Mouse (Mus musculus): ENCODE data around the gene Amacr.
A peak's percentile ranks its signal among the peaks of the same experiment; 100 is the strongest.

Amacr gene

DNA sequence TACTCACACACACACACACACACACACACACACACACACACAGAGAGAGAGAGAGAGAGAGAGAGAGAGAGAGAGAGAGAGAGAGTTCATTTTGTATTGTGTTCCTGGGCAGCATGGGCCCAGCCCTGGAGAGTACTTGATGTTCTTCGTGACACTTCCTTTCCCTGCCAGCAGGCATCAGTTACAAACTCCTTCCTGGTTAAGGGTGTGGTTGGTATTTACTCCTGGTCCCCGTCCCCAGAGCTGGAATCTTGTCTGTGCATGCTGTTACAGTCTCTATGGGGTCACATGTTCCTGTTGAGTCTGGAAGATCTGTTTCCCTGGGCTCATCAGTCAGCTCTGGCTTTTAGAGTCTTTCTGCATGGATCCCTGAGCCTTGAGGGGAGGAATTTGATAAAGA lies 8.9 kb downstream of the Amacr start:
- no peak for DNase-seq (ENCODE audit: low read depth)

DNA sequence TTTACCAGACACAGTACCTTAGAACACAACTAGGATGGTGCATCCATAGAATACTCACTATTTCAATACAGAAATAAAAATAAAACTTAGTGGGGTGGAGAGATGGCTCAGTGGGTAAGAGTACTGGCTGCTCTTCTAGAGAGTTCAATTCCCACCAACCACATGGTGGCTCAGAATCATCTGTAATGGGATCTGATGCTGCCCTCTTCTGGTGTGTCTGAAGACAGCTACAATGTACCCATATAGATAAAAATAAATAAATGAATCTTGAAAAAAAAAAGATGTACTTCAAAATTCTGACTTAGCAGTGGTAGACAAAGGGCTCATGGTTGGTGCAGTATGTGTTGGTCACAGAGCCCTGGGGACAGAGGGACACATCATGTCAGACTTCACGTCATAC lies 10.0 kb downstream of the Amacr start:
- no peak for DNase-seq (ENCODE audit: low read depth)

DNA sequence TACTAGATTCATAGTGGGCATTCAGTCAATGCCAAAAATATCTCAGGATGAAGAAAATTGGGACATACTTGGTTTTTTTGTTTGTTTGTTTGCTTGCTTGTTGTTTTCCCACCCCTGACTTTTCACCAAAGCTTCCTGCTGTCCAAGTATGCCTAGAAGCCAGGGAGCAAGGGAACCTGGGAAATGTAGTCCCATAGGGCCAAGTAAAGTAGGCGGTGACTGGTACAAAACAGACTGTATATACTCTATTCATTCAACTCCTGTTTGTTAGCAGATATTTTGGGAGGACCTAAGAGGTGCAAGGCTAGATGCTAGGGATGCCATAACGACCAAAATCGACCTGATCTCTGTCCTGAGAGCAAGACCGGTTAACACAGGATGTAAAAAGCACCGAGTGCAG lies 18.3 kb downstream of the Amacr start:
- no peak for DNase-seq (ENCODE audit: low read depth)

DNA sequence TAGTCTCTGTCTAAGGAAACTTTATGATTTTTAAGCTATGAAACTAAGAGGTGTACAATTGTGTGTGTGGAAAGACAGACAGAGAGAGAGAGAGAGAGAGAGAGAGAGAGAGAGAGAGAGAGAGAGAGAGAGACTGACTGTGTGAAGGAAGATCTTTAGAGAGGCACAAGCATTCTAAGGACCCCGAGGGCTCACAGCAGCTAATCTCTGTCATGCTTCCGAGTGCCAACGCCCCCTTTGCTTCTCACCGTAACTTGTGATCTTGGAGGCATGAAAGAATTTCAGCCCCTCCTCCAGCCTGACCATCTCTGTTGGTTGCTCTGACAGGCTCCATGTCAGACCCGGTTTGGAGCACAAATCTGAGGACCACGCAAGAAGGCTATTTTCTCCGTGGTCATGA lies 18.9 kb downstream of the Amacr start, which contains the start of gene Slc45a2:
Gene Slc45a2 (plus strand): TSS at position 301 of the 400 bp plus-strand sequence.
- no peak for DNase-seq (ENCODE audit: low read depth)

DNA sequence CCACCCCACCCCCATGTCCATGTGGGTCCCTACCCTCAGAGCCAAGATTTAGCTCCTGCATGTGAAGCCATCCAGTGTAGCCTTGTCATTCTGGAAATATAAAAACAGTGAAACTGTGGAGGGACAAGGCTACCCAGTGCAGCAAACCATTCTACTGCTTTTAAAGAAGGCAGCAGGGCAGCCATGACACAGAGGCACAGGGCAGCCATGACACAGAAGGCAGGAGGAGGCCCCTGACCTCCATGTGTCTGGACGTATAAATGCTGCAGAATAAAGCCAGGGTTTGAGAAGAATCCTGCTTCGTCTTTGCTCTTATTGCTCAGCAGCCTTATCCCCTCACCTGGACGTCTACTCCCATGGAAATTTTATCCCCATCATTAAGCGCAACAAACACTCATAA lies 22.2 kb downstream of the Amacr start:
- no peak for DNase-seq (ENCODE audit: low read depth)

DNA sequence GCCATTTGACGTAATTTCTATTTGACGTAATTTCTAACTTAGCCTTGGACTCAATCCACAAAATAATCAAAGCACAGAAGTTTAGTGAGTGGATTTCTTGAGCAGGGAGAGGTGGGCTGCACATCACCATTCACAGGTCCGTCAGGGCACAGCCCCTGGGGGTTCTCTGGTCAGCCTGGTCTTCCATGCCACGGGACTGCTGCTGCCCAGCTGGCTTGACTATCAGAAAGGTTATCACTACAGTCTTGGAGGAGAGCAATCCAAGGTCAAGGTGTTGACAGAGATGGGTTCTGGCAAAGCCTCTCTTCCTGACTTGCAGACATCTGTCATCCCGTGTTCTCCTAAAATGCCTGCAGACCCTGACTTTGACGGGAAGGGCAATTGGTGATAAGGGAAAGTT lies 23.1 kb downstream of the Amacr start:
- no peak for DNase-seq (ENCODE audit: low read depth)

DNA sequence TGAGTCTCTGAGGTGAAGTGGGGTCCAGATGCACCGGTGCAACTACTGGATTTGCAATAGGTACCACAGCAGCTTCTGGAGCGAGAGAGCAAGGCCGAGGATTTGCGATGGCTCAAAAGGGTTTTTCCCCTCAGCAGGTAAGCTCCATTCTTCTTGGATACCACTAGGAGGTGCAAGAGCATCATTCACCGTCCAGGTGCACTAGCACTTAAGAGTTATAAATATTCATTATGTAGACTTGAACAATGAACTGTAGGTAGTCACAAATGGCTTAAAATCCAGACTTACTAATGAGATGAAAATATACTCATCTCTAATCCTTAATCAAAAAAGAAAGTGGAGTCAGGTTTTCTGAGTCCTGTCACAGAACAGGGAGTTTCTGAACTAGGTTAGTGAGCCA lies 27.2 kb downstream of the Amacr start:
- no peak for DNase-seq (ENCODE audit: low read depth)

DNA sequence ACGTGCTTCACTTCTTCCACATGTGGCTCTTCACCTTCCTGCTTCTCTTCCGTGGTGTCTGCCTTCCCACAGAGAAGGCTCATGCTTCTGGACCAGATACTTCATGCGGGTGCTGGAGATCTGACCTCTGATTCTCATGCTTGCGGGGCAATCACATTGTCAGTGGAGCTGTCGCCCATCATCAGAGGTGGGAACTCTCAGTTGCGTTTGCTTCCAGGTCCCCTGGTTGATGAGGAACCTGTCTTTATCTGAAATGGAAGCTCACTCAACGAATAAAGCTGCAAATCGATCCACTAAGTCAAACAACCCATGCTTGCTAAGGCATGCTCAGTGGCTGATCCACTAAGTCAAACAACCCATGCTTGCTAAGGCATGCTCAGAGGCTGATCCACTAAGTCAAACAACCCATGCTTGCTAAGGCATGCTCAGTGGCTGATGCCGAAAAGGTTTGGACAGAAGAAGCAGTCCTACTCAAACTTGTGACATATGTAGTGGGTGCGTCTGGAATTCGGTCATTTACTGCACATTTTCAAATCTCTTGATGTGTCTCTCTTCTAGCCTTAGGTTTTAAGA lies 29.5 kb downstream of the Amacr start:
- no peak for DNase-seq (ENCODE audit: low read depth)

DNA sequence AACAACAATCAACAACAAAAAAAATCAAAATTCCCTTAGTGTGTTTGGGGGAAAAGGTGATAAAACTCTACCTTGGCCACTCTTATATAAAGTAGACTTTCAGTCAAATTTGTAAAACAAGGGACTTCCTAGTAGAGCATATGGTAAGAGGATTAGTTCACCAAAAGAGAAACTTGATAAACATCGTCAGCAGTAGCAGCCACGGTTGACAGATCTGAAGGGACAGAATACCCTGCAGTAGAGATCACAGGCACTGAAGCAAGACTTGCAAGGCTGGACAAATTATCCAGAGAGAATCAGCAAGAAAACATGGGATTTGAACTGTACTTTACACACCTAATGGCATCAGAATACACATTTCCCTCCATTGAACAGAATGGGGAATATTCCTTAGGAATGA lies 33.4 kb downstream of the Amacr start:
- no peak for DNase-seq (ENCODE audit: low read depth)

DNA sequence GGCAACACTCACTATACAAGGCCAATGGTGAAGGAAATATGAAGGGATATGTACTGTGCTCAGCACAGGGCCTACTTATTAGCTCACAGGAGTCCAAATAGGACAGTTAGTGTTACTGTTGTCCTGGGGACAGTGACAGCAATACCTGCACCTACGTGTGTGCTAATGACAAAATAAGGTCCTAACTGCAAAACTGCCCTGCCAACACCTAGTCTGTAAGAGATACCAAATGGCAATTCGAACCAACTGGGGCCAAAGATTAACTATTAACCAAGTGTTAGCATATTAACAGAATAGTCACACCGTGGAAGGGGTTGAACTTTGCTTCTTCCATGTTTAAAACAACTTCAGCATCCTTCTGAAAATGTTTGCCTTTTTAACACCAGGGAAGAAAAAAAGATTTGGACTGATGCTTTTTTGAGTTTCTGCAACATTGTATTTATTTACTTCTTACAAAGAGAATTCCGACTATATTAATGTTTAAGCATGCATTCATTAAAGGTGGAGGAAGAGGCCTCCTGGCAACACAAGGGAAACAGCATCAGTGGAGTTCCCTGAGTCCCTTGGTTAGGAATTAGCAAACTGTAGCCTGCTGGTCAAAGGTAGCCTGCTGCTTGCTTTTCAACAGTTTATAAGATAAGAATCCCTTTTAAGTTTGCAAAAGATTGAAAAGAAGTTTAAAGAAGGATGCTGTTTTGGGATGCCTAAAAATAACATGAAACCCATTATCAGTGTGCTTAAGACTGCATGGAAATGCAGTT lies 45.4 kb downstream of the Amacr start:
- DNase-seq (ENCODE audit: low read depth): no peak

DNA sequence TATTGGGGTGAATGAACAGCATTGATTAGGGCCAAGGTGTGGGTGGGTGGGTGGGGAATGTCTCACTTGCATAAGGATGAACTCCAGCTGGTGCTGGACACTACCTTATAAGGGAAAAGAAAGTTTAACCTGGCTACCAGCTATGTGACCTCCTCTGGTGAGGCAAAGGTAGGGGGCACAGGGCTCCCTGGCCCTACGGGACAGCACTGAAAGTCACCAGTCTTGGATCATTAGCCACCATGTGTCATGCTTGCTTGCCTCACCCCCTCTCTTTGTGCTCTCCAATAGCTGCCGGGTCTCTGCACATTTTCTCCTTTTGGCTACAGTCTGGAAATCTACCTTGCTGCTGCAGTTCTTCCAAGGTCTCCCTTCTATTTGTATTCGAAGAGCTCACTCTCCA lies 48.6 kb downstream of the Amacr start:
- no peak for DNase-seq (ENCODE audit: low read depth)

DNA sequence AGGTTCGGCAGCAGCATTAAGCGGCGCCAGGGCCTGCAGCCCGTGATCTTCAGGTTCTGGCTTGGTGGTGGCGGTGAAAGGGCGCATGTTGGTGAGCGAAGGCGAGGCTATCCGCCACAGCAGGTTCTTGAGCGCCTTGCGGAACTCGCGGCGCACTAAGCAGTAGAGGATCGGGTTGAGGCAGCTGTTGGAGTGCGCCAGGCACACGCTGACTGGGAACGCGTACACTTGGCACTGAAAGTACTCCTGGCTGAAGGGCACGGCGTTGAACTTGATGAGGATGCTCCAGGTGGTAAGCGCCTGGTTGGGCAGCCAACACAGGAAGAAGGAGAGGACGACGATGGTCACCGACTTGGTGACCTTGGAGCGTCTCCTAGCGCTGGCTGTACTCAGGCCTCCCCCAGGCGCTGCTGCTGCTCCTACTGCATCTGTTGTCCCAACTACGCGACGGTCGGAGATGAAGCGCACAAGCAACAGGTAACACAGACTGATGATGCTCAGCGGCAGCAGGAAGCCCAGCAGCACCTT lies 54.5 kb downstream of the Amacr start:
- no peak for DNase-seq (ENCODE audit: low read depth)

DNA sequence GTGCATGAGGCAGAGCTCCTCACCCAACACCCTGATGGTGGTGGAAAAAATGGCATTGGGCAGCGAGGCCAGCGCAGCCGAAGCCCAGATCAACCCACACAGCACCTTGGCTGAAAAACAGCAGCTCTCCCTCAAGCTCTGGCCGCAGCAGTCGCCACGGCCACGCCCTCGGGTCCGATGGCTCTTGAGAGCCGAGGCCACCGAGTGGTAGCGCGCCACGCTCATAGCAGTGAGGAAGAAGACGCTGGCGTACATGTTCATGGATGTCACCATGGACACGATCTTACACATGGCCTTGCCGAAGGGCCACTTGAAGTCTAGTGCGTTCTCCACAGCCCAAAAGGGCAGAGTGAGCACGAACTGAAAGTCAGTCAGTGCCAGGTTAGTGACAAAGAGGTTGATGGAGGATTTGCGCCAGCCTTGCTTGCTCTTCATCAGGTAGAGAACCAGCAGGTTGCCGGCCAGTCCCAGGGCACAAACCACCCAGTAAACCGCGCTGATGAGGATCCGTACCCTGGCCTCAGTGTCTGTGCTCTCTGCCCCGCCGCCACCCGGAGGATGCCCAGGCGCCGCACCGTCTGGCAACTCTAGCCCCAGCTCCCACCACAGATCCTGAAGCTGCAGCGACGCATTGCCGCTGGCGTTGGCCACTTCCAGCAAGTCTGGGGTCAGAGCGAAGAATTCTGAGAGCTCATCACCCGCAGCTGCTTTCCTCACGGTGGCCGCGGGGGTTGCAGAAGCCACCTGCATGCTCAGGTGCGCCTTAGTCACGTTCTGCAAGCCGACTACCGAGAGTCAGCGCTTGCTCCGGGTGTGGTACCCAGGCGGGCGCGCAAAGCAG lies 55.2 kb downstream of the Amacr start:
- DNase-seq (ENCODE audit: low read depth): no peak

DNA sequence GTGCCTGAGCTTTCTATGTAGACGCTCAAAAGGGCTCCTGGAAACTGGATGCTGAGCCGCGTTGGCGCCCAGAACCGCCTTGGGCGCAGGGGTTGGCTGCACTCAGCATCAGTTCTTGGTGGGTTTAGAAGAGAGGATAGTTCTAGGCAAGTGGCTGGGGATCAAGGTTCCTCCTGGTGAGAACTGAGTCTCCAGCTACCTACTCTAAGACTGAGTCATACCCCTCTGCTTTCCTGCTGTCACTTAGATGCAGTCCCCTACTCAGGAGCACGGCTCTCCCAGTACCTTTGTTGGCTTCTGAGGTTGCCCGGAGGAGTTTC lies 55.8 kb downstream of the Amacr start:
- DNase-seq (ENCODE audit: low read depth): no peak

DNA sequence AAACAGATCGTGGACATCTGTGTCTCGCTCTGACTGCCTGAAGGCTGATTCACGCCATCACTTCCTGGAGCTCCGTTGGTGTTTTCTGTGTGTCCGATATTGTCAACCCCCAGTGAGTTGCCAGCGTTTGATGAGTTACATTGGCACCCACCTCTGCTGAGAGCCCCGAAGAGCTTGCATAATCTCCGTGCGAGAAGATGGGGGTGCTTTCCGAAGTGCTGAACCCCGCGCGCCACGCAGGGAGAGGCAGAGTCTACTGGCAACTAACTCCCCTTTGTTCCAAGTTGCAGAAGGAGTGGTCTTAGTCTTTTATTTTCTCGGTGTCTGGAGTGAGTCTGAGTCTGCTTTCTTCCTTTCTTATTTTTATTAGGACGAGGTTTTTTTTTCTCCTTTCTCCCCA lies 56.2 kb downstream of the Amacr start, which contains the start of gene Rxfp3:
Gene Rxfp3 (minus strand): TSS at position 281 of the 400 bp plus-strand sequence.
- DNase-seq (ENCODE audit: low read depth): no peak

DNA sequence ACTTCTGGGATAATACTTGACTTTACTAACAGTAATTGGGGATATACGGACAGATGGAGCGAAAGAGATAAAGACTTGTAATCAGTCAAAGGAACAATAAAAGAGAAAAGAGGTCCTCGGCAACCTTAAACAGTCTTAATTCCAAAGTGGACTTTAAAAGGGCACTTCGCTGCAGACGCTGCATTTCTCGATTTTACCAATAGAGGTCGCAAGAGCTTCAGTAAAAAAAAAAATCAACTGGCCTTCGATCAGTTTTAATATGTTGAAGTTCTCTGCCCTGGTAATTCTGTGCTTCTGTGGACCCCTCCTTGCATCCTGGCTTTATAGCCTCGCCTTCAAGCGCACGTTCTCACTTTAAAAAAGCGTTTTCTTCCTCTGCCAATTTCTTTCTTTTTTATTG lies 56.9 kb downstream of the Amacr start:
- peak; percentile 28 for DNase-seq (ENCODE audit: low read depth)

DNA sequence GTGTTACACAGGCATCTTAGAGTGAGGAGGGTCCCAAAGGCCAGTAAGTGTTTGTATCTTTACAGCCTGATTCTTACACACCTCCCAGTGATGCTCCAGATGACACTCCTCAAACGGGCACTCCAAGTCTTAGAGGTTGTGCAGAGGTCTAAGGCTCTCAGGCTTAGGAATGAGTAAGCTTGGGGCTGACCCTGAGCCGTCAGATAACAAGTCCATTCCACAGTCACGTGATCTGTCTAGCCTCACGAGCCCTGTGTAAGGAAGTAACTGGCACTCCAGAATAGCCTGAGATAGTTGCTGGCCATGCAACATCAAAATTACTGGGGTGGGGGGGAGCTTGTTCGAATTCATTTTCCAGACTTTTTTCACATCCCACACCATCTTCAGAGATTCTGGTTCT lies 58.5 kb downstream of the Amacr start:
- DNase-seq (ENCODE audit: low read depth): no peak

DNA sequence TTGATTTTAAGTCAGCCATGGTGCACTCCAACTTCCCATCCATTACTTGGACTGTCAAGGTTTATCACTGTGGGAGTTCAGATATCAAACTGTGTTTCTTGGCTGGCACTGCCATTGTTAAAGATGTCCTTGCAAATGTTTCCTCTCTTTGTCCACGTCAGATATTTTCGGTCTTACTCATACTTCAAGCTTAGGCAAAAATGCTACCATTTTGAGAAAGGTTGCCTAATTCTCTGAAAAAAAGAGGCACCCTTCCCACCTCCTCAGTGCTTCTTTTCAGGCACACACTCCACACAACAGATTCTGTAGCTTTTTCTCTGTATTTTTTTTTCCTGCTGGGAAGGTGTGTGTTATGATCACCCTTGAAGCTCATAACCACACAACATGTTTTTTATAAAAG lies 59.7 kb downstream of the Amacr start:
- DNase-seq (ENCODE audit: low read depth): no peak

DNA sequence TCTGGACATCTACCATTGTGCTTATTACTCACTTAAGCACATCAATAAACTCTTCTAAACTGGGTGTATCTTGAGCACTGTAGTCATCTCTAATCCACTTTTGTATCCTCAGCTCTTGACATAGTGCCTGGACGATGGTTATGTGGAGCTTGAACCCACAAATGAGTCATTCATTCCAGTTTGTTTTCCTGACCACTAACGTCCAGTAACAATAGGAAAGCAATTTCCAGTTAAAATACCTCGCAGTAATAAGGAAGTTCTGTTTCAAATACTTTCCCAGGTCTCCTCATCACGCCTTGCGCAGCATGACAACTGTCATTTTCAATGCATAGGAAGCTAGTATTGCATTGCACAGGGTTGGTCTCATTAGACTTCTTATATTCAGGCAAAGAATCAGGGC lies 61.3 kb downstream of the Amacr start:
- no peak for DNase-seq (ENCODE audit: low read depth)

Data from naive thymus-derived CD4-positive, alpha-beta T cell, adult 2 months (primary cell).